Mouse (Mus musculus) midbrain, embryonic 15.5 days (tissue): ENCODE measurements at regions not wholly inside any gene's neighbourhood (a gene's known extent, or its start where the extent isn't known, plus 50 kb on each side); places are given as distances from the start of the nearest gene placed in this dataset.
"Not testable (repeated sequence)": the region's sequence is repeated elsewhere in the genome, so short reads cannot be mapped to it uniquely, and the experiment has no call there.

ENCODE experiments used
- ATAC-seq: fragments of 200-750 bp; cut with Nextera tagmentation; replicated peaks from 2 replicates; pipeline ENCODE4 v1.8.0; 2017; ENCODE audit warnings: moderate TSS enrichment
- H3K27ac ChIP-seq: fragments of 300-500 bp; sonication (generic); 2 replicates; pipeline ENCODE4 v1.5.1; 2015; ENCODE audit warnings: mild to moderate bottlenecking, inconsistent platforms
- H3K27me3 ChIP-seq: fragments of 300-500 bp; sonication (generic); replicated peaks from 2 replicates; pipeline ENCODE4 v1.6.1; 2015; ENCODE audit warnings: inconsistent platforms
- H3K36me3 ChIP-seq: fragments of 300-500 bp; sonication (generic); replicated peaks from 2 replicates; pipeline ENCODE4 v1.6.1; 2015; ENCODE audit warnings: inconsistent platforms
- H3K4me1 ChIP-seq: fragments of 300-500 bp; sonication (generic); 2 replicates; pipeline ENCODE4 v1.6.1; 2015; ENCODE audit warnings: inconsistent platforms
- H3K4me2 ChIP-seq: fragments of 300-500 bp; sonication (generic); 2 replicates; pipeline ENCODE4 v1.6.1; 2015; ENCODE audit warnings: inconsistent platforms, mild to moderate bottlenecking, moderate library complexity
- H3K4me3 ChIP-seq: fragments of 300-500 bp; sonication (generic); 2 replicates; pipeline ENCODE4 v1.5.1; 2015; ENCODE audit warnings: mild to moderate bottlenecking, inconsistent platforms
- H3K9ac ChIP-seq: fragments of 300-500 bp; sonication (generic); 2 replicates; pipeline ENCODE4 v1.6.1; 2015; ENCODE audit warnings: mild to moderate bottlenecking, inconsistent platforms
- H3K9me3 ChIP-seq: fragments of 300-500 bp; sonication (generic); 2 replicates; pipeline ENCODE4 v1.6.1; 2016; ENCODE audit warnings: inconsistent platforms
- WGBS: fragments of 180-500 bp; shearing (Covaris S2); methylation state at CpG from one replicate; pipeline ENCODE4 v1.1.7; 2015; ENCODE audit warnings: mixed read lengths; 5-methylcytosine and 5-hydroxymethylcytosine counted together

GRCm38 (mm10) chr6:6496789-6497188, 81.7 kb downstream of the Sem1 start:
- H3K4me3 ChIP-seq: no peak overlapping the region
- H3K27me3 ChIP-seq: no peaks in the 10 kb centered on the region
- H3K4me1 ChIP-seq: no peaks in the 10 kb centered on the region
- no peak overlapping the region for H3K27ac ChIP-seq
- 74% methylated on average over 1 of the region's 1 CpGs for WGBS
- H3K9ac ChIP-seq: no peak overlapping the region
- H3K4me2 ChIP-seq: no peak overlapping the region
- no peak for ATAC-seq
- H3K9me3 ChIP-seq: no peaks in the 10 kb centered on the region
- H3K36me3 ChIP-seq: no peaks in the 10 kb centered on the region

GRCm38 (mm10) chr6:6496336-6496735, 82.1 kb downstream of the Sem1 start:
- no peak for ATAC-seq
- H3K4me3 ChIP-seq: no peak overlapping the region
- no peaks in the 10 kb centered on the region for H3K27me3 ChIP-seq
- H3K9ac ChIP-seq: no peak overlapping the region
- H3K4me2 ChIP-seq: no peak overlapping the region
- 91% methylated on average over 4 of the region's 4 CpGs for WGBS
- no peak overlapping the region for H3K27ac ChIP-seq
- no peaks in the 10 kb centered on the region for H3K4me1 ChIP-seq
- H3K9me3 ChIP-seq: no peaks in the 10 kb centered on the region
- no peaks in the 10 kb centered on the region for H3K36me3 ChIP-seq

- Histone ChIP-seq H3K27ac (no peak overlapping the region), H3K9me3 (no peaks in the 10 kb centered on the region), H3K9ac (no peak overlapping the region), H3K36me3 (no peaks in the 10 kb centered on the region), H3K27me3 (no peaks in the 10 kb centered on the region), H3K4me1 (no peaks in the 10 kb centered on the region), H3K4me3 (no peak overlapping the region), H3K4me2 (no peak overlapping the region)
- WGBS: 87% methylated on average over 4 of the region's 4 CpGs
- ATAC-seq: no peak
Observed at GRCm38 (mm10) chr6:6488191-6488590, 90.3 kb downstream of the Sem1 start.

- H3K9ac ChIP-seq, H3K4me3 ChIP-seq, H3K36me3 ChIP-seq, H3K27ac ChIP-seq, H3K9me3 ChIP-seq, H3K4me1 ChIP-seq, H3K27me3 ChIP-seq, ATAC-seq, H3K4me2 ChIP-seq: not testable (repeated sequence)
- WGBS: 74% methylated on average over 1 of the region's 1 CpGs
Observed at GRCm38 (mm10) chr6:6481596-6481995, 96.9 kb downstream of the Sem1 start.

GRCm38 (mm10) chr6:6470397-6470796, 108.1 kb downstream of the Sem1 start:
- H3K36me3 ChIP-seq: no peaks in the 10 kb centered on the region
- H3K4me2 ChIP-seq: no peak overlapping the region
- no peaks in the 10 kb centered on the region for H3K4me1 ChIP-seq
- no peak overlapping the region for H3K27ac ChIP-seq
- no peaks in the 10 kb centered on the region for H3K27me3 ChIP-seq
- H3K9ac ChIP-seq: no peak overlapping the region
- no peaks in the 10 kb centered on the region for H3K9me3 ChIP-seq
- ATAC-seq: no peak
- WGBS: 79% methylated on average over 8 of the region's 8 CpGs
- H3K4me3 ChIP-seq: no peak overlapping the region

GRCm38 (mm10) chr6:6467526-6467925, 110.9 kb downstream of the Sem1 start:
- no peaks in the 10 kb centered on the region for H3K36me3 ChIP-seq
- no peak overlapping the region for H3K27ac ChIP-seq
- ATAC-seq: no peak
- H3K9ac ChIP-seq: no peak overlapping the region
- H3K4me3 ChIP-seq: no peak overlapping the region
- no peak overlapping the region for H3K4me2 ChIP-seq
- no peaks in the 10 kb centered on the region for H3K9me3 ChIP-seq
- 37% methylated on average over 1 of the region's 1 CpGs for WGBS
- 0 out of 2 replicates have a peak, but pooled peaks cover 2% of the 10 kb centered on the region for H3K27me3 ChIP-seq
- H3K4me1 ChIP-seq: peaks cover 9% of the 10 kb centered on the region; the same call in 1 of the 2 replicates

GRCm38 (mm10) chr6:6466231-6466630, 112.2 kb downstream of the Sem1 start:
- H3K9me3 ChIP-seq: no peaks in the 10 kb centered on the region
- H3K4me1 ChIP-seq: peaks cover 9% of the 10 kb centered on the region; the same call in 1 of the 2 replicates
- no peaks in the 10 kb centered on the region for H3K36me3 ChIP-seq
- no peak overlapping the region for H3K4me2 ChIP-seq
- H3K4me3 ChIP-seq: no peak overlapping the region
- ATAC-seq: no peak
- no peak overlapping the region for H3K9ac ChIP-seq
- H3K27ac ChIP-seq: no peak overlapping the region
- 48% methylated on average over 2 of the region's 2 CpGs for WGBS
- 0 out of 2 replicates have a peak, but pooled peaks cover 2% of the 10 kb centered on the region for H3K27me3 ChIP-seq

- H3K4me1 ChIP-seq: peaks cover 15% of the 10 kb centered on the region
- peak; percentile 62 for ATAC-seq
- H3K27ac ChIP-seq: no peak overlapping the region
- 0 out of 2 replicates have a peak, but pooled peaks cover 2% of the 10 kb centered on the region for H3K27me3 ChIP-seq
- no peaks in the 10 kb centered on the region for H3K9me3 ChIP-seq
- 20% methylated on average over 7 of the region's 7 CpGs for WGBS
- H3K9ac ChIP-seq: no peak overlapping the region
- no peak overlapping the region for H3K4me2 ChIP-seq
- no peak overlapping the region for H3K4me3 ChIP-seq
- no peaks in the 10 kb centered on the region for H3K36me3 ChIP-seq
Observed at GRCm38 (mm10) chr6:6463807-6464470, 114.5 kb downstream of the Sem1 start.

- Histone ChIP-seq H3K27me3 (0 out of 2 replicates have a peak, but pooled peaks cover 2% of the 10 kb centered on the region), H3K9ac (no peak overlapping the region), H3K4me1 (peaks cover 19% of the 10 kb centered on the region), H3K4me2 (peak overlapping the region; percentile 29), H3K9me3 (no peaks in the 10 kb centered on the region), H3K4me3 (no peak overlapping the region), H3K36me3 (no peaks in the 10 kb centered on the region), H3K27ac (peak overlapping the region; percentile 7; the same call in 1 of the 2 replicates)
- 11% methylated on average over 2 of the region's 2 CpGs for WGBS
- ATAC-seq: peak; percentile 67
Observed at GRCm38 (mm10) chr6:6459918-6460239, 118.6 kb downstream of the Sem1 start.

GRCm38 (mm10) chr6:6459006-6459917, 119.2 kb downstream of the Sem1 start:
- Histone ChIP-seq H3K9me3 (no peaks in the 10 kb centered on the region), H3K27ac (peak overlapping the region; percentile 7; the same call in 1 of the 2 replicates), H3K27me3 (no peaks in the 10 kb centered on the region), H3K9ac (no peak overlapping the region), H3K4me1 (peaks cover 15% of the 10 kb centered on the region), H3K36me3 (no peaks in the 10 kb centered on the region), H3K4me2 (peak overlapping the region; percentile 29), H3K4me3 (no peak overlapping the region)
- WGBS: 12% methylated on average over 14 of the region's 14 CpGs
- ATAC-seq: peak; percentile 89

- ATAC-seq: no peak
- H3K4me2 ChIP-seq: no peak overlapping the region
- H3K36me3 ChIP-seq: no peaks in the 10 kb centered on the region
- 72% methylated on average over 4 of the region's 4 CpGs for WGBS
- H3K9ac ChIP-seq: no peak overlapping the region
- H3K4me3 ChIP-seq: no peak overlapping the region
- no peak overlapping the region for H3K27ac ChIP-seq
- no peaks in the 10 kb centered on the region for H3K9me3 ChIP-seq
- peaks cover 10% of the 10 kb centered on the region for H3K4me1 ChIP-seq
- no peaks in the 10 kb centered on the region for H3K27me3 ChIP-seq
Observed at GRCm38 (mm10) chr6:6457726-6458125, 120.7 kb downstream of the Sem1 start.

GRCm38 (mm10) chr6:6457001-6457400, 121.5 kb downstream of the Sem1 start:
- Histone ChIP-seq H3K4me1 (peaks cover 10% of the 10 kb centered on the region), H3K4me2 (no peak overlapping the region), H3K36me3 (no peaks in the 10 kb centered on the region), H3K4me3 (no peak overlapping the region), H3K9me3 (no peaks in the 10 kb centered on the region), H3K9ac (no peak overlapping the region), H3K27me3 (no peaks in the 10 kb centered on the region), H3K27ac (no peak overlapping the region)
- no peak for ATAC-seq
- WGBS: 90% methylated on average over 5 of the region's 5 CpGs
